Mouse (Mus musculus): ENCODE results near the gene Srsf2. TPM values are rescaled to one million over a fixed set of nuclear protein-coding genes. Genes with fewer than 3 reads are reported as not detected.
"Not testable (repeated sequence)": the region's sequence is repeated elsewhere in the genome, so short reads cannot be mapped to it uniquely, and the experiment has no call there.

Srsf2 gene
- total RNA-seq, 2 experiments from 2014 or later, result 228 to 275 TPM

- DNase-seq (ENCODE audit: low spot score in 2 of 2), result no peak
These were observed 4.4 kb upstream of the Srsf2 start for GRCm38 (mm10) chr11:116857183-116857850.

DNA sequence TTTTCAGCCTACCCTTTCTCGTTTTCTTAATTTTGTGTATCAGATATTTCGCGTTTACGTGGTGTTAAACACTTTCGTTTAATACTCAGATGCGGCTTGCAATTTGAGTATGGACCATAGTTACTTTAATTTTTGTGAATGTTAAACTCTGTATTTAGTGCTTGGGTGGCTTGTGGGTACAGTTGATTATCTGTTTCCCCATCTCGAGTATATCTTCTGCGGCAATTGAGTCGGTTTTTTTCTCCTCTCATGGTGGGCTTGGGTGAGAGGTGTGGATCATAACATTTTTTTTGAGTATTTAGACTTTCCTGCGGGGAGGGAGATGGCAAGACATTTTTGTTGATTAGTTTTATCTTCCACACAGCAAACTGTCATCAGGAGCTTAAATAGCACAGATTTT is 1.4 kb upstream of the Srsf2 start:
- DNase-seq (ENCODE audit: low spot score in 2 of 2), result no peak

DNA sequence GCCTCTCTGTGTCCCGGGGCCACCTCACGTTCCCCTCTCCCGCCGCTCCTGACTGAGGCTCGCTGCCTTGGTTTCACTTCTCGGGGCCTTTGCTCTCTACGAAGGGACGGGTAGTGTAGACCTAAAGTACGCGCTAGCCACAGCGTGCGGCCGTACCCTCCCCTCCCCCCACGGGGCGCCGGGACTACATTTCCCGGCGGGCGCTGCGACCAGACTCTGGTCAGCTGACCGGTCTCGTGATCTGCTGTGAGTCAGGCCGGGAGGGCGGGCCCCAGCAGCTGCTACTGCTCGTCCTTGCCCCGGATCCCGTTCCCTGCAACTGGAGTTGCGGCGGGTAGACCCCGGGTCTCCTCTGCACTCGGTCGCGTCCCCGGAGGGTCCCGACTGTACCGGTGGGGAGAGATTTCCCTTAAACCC is 626 bp upstream of the Srsf2 start:
- DNase-seq (ENCODE audit: low spot score in 2 of 2), result peak; percentile 97 to 98

- peak; percentile 78 for DNase-seq (ENCODE audit: low spot score in 2 of 2)
These were observed 503 bp downstream of the Srsf2 start, which contains the start of gene Mfsd11 for GRCm38 (mm10) chr11:116852291-116852890. Mfsd11 (plus strand) TSS chr11:116852440.

- DNase-seq (ENCODE audit: low spot score in 2 of 2), result no peak
These were observed 1.2 kb downstream of the Srsf2 start for GRCm38 (mm10) chr11:116851576-116852290.

- no peak for DNase-seq (ENCODE audit: low spot score in 2 of 2)
These were observed 1.9 kb downstream of the Srsf2 start for GRCm38 (mm10) chr11:116850833-116851477.

- no peak for DNase-seq (ENCODE audit: low spot score in 2 of 2)
These were observed 2.8 kb downstream of the Srsf2 start for GRCm38 (mm10) chr11:116850085-116850484.

- DNase-seq (ENCODE audit: low spot score in 2 of 2), result no peak
These were observed 3.3 kb downstream of the Srsf2 start for GRCm38 (mm10) chr11:116849587-116849986.

- DNase-seq (ENCODE audit: low spot score in 2 of 2), result not testable (repeated sequence)
These were observed 4.1 kb downstream of the Srsf2 start for GRCm38 (mm10) chr11:116848877-116849178.

- DNase-seq (ENCODE audit: low spot score in 2 of 2), result no peak
These were observed 4.6 kb downstream of the Srsf2 start for GRCm38 (mm10) chr11:116848086-116848876.

DNA sequence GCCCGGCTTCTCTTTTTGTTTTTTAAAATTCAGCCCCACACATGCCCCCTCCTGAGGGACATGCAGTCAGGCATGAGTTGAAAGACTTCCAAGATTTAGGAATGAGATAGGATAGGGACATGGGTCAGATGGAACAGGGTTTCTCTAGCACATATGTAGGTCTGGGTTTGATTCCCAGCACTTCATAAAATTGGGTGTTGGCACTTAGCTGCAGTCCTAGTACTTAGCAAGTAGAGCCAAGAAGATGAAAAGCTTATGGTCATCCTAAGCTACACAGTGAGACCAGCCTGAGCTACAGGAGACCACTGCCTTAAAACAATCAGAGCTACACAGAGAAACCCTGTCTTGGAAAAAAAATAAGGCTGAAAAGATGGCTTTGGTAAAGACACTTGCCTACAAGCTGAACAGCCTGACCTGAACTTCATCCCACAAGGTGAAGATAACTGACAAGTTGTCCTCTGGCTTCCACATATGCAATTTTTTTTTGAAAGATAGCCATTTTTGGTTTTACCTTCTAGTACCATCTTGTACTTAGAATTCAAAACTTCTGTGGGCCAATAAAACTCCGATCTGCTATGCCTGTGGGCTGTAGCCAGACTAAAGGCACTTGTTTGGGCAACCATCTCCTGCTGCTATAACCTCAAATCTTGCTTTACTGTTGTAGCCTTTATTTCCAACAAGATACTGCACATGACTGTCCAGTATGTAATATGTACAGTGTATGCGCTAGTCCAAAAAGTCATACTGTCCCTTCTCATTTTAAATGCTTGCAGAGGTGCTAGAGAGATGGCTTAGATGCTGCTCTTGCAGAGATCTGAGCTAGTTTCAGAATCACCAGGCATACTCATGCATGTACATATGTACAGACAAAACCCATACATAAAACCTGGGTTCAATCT is 5.5 kb downstream of the Srsf2 start:
- no peak for DNase-seq (ENCODE audit: low spot score in 2 of 2)

DNA sequence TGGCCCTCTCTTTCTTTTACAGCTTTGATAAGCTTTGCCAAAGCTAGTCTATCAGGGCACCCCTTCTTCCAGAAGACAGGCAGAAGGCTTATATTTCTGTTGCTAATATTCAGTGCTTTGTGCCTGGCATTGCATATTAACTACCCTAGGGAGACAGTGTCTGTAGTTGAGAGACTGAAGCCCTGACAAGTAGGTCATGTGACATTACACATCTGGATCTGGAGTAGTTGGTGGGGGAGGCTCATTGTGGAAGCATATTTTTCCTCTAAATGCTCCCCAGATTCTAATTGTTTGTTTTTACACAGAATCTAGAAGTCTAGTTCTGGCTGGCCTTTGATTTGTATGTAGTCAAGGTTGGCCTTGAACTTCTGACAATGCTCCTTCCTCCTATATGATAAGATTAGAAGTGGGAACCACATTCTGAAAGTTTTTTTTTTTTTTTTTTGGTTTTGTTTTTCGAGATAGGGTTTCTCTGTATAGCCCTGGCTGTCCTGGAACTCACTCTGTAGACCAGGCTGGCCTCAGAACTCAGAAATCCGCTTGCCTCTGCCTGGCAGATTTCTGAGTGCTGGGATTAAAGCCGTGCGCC is 6.2 kb downstream of the Srsf2 start:
- DNase-seq (ENCODE audit: low spot score in 2 of 2), result no peak

DNA sequence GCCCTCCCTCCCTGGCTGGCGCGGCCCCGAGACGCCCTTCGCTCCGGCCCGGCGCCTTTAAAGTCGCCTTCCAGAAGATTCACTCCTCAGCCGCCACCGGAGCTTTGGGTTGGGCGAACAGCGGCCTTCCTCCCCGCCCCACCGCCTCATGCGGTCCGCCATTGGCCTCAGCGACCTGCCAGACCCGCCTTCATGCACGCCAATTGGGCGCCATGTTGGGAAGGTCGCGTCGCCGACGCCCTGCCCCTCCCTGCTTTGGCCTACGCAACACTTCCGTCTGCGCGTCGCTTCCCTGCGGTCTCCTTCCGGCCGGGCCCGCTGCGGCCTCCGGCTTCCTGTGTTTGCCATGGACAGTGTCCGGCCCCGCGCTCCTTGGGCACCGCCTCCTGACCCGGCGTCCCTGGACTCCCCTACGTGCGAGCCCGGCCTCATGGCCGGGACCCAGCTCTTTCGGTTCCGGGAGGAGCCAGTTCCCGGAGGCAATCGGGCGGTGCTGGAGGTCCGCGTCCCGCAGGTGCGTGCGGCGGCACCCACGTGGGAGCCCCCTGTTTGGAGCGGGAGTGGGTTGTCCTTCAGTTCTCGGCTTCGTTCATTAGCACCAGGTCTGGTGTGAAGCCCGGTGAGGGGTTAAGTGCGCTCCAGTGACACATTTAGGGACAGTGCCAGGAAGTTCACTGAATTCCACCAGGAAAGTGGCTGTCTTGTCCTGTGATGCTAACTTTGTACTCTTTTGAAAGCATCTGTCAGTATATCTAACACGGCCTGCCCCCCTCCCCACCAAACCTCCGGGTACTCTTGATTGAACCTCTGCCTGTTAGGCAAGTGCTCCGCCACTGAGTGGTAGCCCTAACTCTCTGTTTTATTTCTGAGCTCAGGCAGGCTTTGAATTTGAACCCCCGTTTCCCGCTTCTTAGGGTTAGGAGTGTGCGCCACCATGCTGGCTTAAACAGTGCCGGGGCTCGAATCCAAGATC is 9.3 kb downstream of the Srsf2 start, which contains the start of the genes Mettl23 and Jmjd6:
Mettl23 (plus strand) TSS at position 18 of the 973 bp plus-strand sequence.
Jmjd6 (minus strand) TSS at position 189 of the 973 bp plus-strand sequence.
- DNase-seq (ENCODE audit: low spot score in 2 of 2), result peak; percentile 91 to 92

DNA sequence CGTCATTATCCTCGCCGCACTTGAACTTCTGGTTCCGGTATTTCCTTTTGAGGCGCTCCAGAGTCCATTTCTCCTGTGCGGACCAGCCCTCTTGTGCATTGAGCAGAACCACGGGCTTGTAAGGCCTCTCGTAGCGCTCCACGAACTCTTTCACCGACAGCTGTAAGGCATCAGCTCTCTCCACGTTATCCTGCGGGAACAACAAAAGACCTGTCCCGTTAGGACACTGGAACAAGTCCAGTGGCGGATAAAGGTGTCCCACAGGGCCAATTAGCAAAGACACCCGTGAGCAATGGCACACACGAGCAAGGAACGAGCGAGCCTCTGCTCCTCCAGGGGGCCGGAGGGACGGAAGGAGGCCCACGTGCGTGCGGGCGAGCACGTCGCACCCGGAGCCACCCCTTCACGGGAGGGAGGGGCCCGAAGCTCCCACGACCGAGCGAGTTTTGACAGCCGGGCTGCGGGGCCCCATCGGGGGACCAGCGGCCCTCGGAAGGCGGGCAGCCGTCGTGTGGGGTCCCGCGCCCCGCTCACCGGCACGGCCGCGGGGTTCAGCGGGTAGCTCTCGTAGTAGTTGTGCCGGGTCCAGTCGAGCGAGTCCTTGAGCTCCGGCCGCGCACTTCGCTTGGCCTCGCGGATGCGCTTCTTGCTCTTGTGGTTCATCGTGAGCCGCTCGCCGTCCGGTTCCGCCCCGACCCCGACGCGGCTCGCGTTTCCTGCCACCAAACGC is 10.2 kb downstream of the Srsf2 start:
- DNase-seq (ENCODE audit: low spot score in 2 of 2), result peak; percentile 63 to 70

DNA sequence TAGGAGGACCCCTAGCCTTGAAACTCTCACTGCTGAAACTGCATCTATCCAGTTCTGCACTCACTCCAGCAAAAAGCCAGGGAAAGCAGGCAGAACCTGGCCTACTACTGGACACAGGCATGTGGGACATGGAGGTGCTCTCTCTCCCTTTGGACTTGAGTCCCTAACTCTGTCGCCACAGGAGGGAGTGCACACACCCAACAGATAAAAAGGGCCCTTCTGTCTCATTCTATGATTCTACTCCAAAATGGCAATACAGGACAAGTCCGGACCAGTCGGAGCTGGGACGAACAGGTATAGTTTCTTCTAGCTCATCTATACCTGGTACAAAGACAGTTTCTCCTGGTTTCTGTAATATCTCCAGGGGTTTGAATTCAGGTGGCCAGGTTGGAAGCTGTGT is 12.1 kb downstream of the Srsf2 start:
- DNase-seq (ENCODE audit: low spot score in 2 of 2), result no peak

GRCm38 (mm10) chr11:116839601-116840000 is 13.3 kb downstream of the Srsf2 start:
- DNase-seq (ENCODE audit: low spot score in 2 of 2), result no peak

GRCm38 (mm10) chr11:116838936-116839335 is 14.0 kb downstream of the Srsf2 start:
- DNase-seq (ENCODE audit: low spot score in 2 of 2), result no peak

DNA sequence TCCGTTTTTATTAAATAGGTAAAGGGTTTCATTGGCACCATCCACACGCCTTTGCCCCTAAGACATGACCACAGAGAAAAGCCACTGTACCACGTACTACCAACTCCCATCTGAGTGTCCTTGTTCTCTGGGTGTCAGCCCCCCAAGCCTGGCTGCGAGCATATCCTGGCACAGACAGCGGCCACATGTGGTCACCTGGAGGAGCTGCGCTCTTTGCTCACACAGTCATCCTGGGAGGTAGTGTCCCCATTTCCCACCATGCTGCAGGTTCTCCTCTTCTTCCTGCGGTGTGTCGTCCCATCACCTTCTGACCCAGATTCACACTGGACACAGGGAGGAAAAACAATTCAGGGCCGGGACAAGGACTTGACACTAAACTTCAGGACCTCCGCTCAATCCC is 15.5 kb downstream of the Srsf2 start:
- no peak for DNase-seq (ENCODE audit: low spot score in 2 of 2)
